Mouse (Mus musculus) liver, embryonic 13.5 days (tissue): ENCODE measurements at regions not wholly inside any gene's neighbourhood (a gene's known extent, or its start where the extent isn't known, plus 50 kb on each side); places are given as distances from the start of the nearest gene placed in this dataset.

Source experiments
- ATAC-seq: fragments of 200-750 bp; cut with Nextera tagmentation; 2 replicates; pipeline ENCODE4 v1.8.0; 2017; ENCODE audit warnings: low read depth, mild to moderate bottlenecking, moderate number of reproducible peaks, moderate library complexity
- DNase-seq: peaks from one replicate; pipeline ENCODE4 v3.0.0; 2022
- H3K27ac ChIP-seq: fragments of 300-500 bp; sonication (generic); 2 replicates; pipeline ENCODE4 v1.5.1; 2015; ENCODE audit warnings: moderate library complexity, mild to moderate bottlenecking, inconsistent platforms
- H3K27me3 ChIP-seq: fragments of 300-500 bp; sonication (generic); 2 replicates; pipeline ENCODE4 v1.6.1; 2015; ENCODE audit warnings: mild to moderate bottlenecking, inconsistent platforms
- H3K36me3 ChIP-seq: fragments of 300-500 bp; sonication (generic); 2 replicates; pipeline ENCODE4 v1.6.1; 2015; ENCODE audit warnings: mild to moderate bottlenecking, inconsistent platforms
- H3K4me1 ChIP-seq: fragments of 300-500 bp; sonication (generic); replicated peaks from 2 replicates; pipeline ENCODE4 v1.6.1; 2015; ENCODE audit warnings: inconsistent platforms
- H3K4me2 ChIP-seq: fragments of 300-500 bp; sonication (generic); 2 replicates; pipeline ENCODE4 v1.6.1; 2015; ENCODE audit warnings: inconsistent platforms, mild to moderate bottlenecking, moderate library complexity
- H3K4me3 ChIP-seq: fragments of 300-500 bp; sonication (generic); replicated peaks from 2 replicates; pipeline ENCODE4 v1.5.1; 2015; ENCODE audit warnings: mild to moderate bottlenecking, inconsistent platforms
- H3K9ac ChIP-seq: fragments of 300-500 bp; sonication (generic); 2 replicates; pipeline ENCODE4 v1.6.1; 2015; ENCODE audit warnings: mild to moderate bottlenecking, inconsistent platforms
- H3K9me3 ChIP-seq: fragments of 300-500 bp; sonication (generic); replicated peaks from 2 replicates; pipeline ENCODE4 v1.6.1; 2016; ENCODE audit warnings: inconsistent platforms
- WGBS: fragments of 180-500 bp; shearing (Covaris S2); methylation state at CpG from one replicate; pipeline ENCODE4 v1.1.7; 2015; ENCODE audit not compliant: insufficient replicate concordance; 5-methylcytosine and 5-hydroxymethylcytosine counted together

DNA sequence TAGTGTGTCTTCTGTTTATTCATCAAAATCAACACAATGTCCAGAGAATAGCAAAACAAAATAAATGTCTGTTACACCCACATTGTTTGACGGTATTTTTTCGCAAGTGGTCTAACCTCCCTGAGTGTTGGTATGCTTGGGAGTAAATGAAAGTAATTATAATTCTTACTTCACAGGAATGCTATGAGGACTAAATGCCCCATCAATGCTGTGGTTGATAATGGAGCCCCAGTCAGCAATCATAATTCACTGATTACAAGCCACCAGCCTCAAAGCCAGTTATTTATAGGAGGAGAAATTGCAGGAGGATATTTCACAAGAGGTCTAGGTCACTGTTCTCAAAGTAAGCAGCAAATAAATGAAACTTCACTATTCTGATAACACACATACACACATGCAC is 129.6 kb upstream of the Hand2 start:
- 77% methylated on average over 2 of the region's 2 CpGs for WGBS
- Histone ChIP-seq H3K4me2 (no peak overlapping the region), H3K9ac (no peak overlapping the region), H3K36me3 (no peaks in the 10 kb centered on the region), H3K27me3 (no peaks in the 10 kb centered on the region), H3K4me1 (no peaks in the 10 kb centered on the region), H3K4me3 (no peak overlapping the region), H3K27ac (no peak overlapping the region), H3K9me3 (no peaks in the 10 kb centered on the region)
- no peak for DNase-seq
- ATAC-seq: no peak

DNA sequence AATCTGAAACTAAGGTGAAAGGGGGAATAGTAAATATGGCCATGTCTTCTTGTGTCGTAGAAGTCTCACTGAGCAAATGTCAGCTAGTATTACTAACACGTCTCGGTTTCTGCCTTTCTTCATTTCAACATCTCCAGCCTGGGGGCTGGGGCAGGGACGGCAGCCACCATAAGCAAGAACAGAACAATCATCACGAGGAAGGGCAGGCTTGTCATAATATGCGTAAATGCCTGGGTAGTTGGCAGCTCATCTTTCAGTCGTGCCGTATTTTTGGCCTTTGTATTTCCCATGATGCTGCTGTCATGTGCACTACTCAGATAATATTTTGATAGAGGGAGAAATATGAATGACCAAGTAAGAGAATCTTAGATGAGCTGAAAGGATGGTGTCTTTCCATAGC is 120.5 kb upstream of the Hand2 start:
- no peaks in the 10 kb centered on the region for H3K4me1 ChIP-seq

DNA sequence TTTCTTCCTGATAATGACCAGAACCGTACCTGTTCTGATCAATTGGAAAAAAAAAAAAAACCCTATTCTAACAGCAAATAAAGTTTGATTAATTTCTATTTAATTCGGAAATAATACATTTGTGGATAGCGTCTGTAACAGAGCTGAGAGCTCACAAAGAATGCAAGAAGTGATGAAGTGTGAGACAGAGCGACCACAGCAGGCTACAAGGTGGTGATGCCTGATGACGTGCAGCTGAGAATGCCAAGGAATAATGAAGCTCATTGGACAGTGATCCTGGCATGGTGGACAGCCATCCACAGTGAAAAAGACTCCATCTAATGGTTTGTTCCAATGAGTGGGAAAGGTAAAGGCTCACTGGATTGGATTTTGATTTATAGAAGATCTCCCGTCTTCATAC is 111.2 kb upstream of the Hand2 start:
- no peak for ATAC-seq
- DNase-seq: no peak
- H3K27me3 ChIP-seq: no peaks in the 10 kb centered on the region
- no peak overlapping the region for H3K9ac ChIP-seq
- H3K9me3 ChIP-seq: 0 out of 2 replicates have a peak, but pooled peaks cover 4% of the 10 kb centered on the region
- no peak overlapping the region for H3K4me2 ChIP-seq
- no peak overlapping the region for H3K27ac ChIP-seq
- no peaks in the 10 kb centered on the region for H3K36me3 ChIP-seq
- no peak overlapping the region for H3K4me3 ChIP-seq
- H3K4me1 ChIP-seq: no peaks in the 10 kb centered on the region
- WGBS: 61% methylated on average over 6 of the region's 6 CpGs

More for the DNA sequence above, 120.5 kb upstream of the Hand2 start:
- H3K9ac ChIP-seq: no peak overlapping the region
- no peaks in the 10 kb centered on the region for H3K27me3 ChIP-seq
- no peak overlapping the region for H3K27ac ChIP-seq
- no peaks in the 10 kb centered on the region for H3K36me3 ChIP-seq
- no peak overlapping the region for H3K4me3 ChIP-seq
- H3K4me2 ChIP-seq: no peak overlapping the region
- ATAC-seq: no peak
- WGBS: 79% methylated on average over 8 of the region's 8 CpGs
- no peaks in the 10 kb centered on the region for H3K9me3 ChIP-seq
- no peak for DNase-seq

DNA sequence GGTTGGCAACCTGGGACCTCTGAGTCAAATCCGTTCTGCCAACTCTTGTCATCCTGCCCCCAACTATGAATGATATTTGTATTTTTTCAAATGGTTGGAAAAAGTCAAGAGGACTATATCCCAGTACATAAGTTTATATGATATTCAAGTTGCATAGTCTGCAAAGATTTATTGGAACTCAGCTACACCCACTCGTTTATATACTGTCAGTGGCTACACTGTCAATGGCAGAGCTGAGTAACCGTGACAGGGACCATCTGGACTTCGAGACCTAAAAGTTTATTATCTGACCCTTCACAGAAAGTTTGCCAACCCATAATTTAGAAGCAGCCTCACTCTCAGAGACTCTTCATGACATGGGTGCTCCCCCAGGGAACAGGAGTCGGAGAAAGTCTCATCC is 107.7 kb upstream of the Hand2 start:
- H3K4me2 ChIP-seq: no peak overlapping the region
- no peak overlapping the region for H3K4me3 ChIP-seq
- no peaks in the 10 kb centered on the region for H3K36me3 ChIP-seq
- ATAC-seq: no peak
- no peak overlapping the region for H3K9ac ChIP-seq
- no peaks in the 10 kb centered on the region for H3K27me3 ChIP-seq
- H3K9me3 ChIP-seq: 0 out of 2 replicates have a peak, but pooled peaks cover 5% of the 10 kb centered on the region
- no peak for DNase-seq
- no peaks in the 10 kb centered on the region for H3K4me1 ChIP-seq
- 60% methylated on average over 5 of the region's 5 CpGs for WGBS
- H3K27ac ChIP-seq: no peak overlapping the region

DNA sequence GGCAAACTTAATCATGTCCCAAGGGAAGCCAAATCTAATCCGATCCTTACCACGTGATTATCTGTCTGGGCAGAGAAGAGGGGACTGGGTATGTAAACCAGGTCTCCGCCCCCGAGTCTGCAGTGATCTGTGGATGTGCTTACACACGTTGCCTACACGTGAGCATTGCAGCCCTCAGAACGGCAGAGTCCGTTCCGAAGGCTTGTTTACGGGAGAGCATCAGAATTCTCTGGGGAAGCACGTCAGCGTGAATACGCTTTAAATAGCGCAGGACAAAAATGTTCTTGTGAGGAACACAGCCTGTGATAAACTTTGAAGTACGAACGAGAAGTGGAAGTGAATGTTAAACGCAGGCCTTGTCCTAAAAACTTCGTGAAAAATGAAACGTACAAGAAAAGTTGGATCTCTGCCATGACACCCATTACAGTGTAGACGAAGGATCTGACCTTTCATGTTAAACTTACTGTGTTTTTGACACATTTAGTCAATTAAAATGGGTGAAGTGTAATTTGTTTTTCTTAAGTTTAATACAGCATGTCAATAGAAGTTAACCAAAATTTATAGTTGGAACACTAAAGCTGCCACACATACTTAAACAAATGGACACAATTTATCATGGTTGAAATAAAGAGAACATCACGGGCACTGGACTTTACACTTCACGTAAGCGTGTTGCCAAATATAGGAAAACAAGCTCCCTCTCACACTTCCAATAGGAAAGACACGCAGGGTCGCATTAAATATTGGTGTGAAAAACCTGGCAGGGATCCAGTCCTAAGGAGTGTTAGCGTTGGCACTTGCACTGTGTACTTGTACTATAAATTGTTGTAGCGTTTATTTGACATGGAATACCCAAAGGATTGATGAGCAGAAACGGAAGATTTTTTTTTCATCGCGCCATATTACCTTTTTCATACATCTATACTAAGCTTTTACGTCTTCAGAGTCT is 106.5 kb upstream of the Hand2 start:
- Histone ChIP-seq H3K27me3 (no peaks in the 10 kb centered on the region), H3K4me2 (no peak overlapping the region), H3K36me3 (no peaks in the 10 kb centered on the region), H3K4me1 (no peaks in the 10 kb centered on the region), H3K27ac (no peak overlapping the region), H3K9ac (no peak overlapping the region), H3K4me3 (no peak overlapping the region), H3K9me3 (0 out of 2 replicates have a peak, but pooled peaks cover 5% of the 10 kb centered on the region)
- ATAC-seq: no peak
- 72% methylated on average over 31 of the region's 31 CpGs for WGBS
- DNase-seq: no peak

DNA sequence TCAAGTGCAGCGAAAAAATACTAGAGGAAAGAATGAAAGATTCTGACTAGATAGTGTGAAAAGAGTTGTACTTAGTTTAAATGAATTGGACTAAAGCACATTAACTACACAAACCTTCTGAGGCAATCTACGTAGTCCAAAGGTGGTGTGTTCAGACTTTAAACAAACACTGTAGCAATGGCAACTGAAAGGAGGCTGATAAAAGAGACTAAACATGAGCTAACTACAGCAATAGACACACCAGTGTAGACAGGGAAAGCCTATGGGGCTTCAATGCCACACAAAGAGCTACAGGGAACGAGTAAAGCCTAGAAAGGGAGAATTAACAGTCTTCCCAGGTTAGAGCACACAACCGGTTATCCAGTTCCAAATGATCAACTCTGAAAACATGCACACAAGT is 90.2 kb upstream of the Hand2 start:
- no peak overlapping the region for H3K9ac ChIP-seq
- H3K4me3 ChIP-seq: no peak overlapping the region
- H3K27me3 ChIP-seq: no peaks in the 10 kb centered on the region
- no peak overlapping the region for H3K27ac ChIP-seq
- ATAC-seq (peak; percentile 72), DNase-seq (no peak)
- no peaks in the 10 kb centered on the region for H3K4me1 ChIP-seq
- H3K36me3 ChIP-seq: no peaks in the 10 kb centered on the region
- 51% methylated on average over 4 of the region's 4 CpGs for WGBS
- H3K9me3 ChIP-seq: no peaks in the 10 kb centered on the region
- no peak overlapping the region for H3K4me2 ChIP-seq

DNA sequence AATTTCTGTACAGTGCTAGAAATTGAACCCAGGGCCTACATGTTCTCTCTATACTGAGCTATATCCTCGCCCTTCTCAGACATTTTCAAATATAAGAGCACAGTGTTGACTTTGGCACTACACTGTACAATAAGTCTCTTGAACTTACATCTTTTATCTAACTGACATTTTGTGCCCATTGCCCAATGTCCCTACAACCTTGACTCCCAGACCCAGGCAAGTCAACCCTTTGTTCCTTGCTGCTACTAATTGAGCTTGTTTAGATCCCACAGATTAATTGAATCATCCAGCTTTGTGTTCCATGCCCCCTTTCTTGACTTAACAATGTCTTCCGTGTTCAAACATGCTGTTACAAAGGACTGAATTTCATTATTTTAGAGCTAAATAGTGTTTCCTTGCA is 78.5 kb upstream of the Hand2 start:
- H3K9me3 ChIP-seq: no peaks in the 10 kb centered on the region
- no peaks in the 10 kb centered on the region for H3K36me3 ChIP-seq
- no peak overlapping the region for H3K4me3 ChIP-seq
- DNase-seq: no peak
- no peak overlapping the region for H3K9ac ChIP-seq
- no peak overlapping the region for H3K4me2 ChIP-seq
- no peaks in the 10 kb centered on the region for H3K27me3 ChIP-seq
- no peaks in the 10 kb centered on the region for H3K4me1 ChIP-seq
- no peak overlapping the region for H3K27ac ChIP-seq
- WGBS: 45% methylated on average over 2 of the region's 2 CpGs
- ATAC-seq: no peak

DNA sequence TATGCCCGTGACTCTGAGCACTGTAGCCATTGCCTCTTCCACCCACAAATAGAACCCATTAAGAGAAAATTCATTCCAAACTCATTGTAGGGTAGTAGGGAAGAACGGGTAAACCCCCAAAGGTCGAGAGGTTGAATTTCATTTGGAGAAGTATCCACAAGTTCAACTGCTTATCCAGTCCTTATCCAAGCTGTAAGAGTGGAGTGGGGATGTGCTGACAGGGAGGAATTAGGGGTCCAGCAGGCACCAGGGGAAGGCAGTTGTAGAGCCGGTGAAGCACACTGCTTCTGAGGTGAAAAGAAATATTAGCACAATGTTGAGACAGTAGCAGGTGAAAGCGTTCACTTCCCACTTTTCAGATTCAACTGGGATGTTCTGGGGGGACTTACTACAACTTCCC is 71.7 kb upstream of the Hand2 start:
- DNase-seq: no peak
- WGBS: 51% methylated on average over 5 of the region's 5 CpGs
- Histone ChIP-seq H3K4me1 (no peaks in the 10 kb centered on the region), H3K27me3 (no peaks in the 10 kb centered on the region), H3K4me2 (no peak overlapping the region), H3K36me3 (no peaks in the 10 kb centered on the region), H3K9me3 (no peaks in the 10 kb centered on the region), H3K9ac (no peak overlapping the region), H3K27ac (no peak overlapping the region), H3K4me3 (no peak overlapping the region)
- no peak for ATAC-seq
